Mouse (Mus musculus) forebrain, embryonic 15.5 days (tissue): ENCODE measurements around the gene Col4a5. TPM values are rescaled to one million over a fixed set of nuclear protein-coding genes. Genes with fewer than 3 reads are reported as not detected.

Experiments used
- ATAC-seq: fragments of 200-750 bp; cut with Nextera tagmentation; replicated peaks from 2 replicates; pipeline ENCODE4 v1.8.0; 2017; ENCODE audit warnings: mild to moderate bottlenecking, moderate TSS enrichment, moderate library complexity
- H3K27ac ChIP-seq: fragments of 300-500 bp; sonication (generic); replicated peaks from 2 replicates; pipeline ENCODE4 v1.5.1; 2015; ENCODE audit warnings: mild to moderate bottlenecking, inconsistent platforms
- H3K27me3 ChIP-seq: fragments of 300-500 bp; sonication (generic); 2 replicates; pipeline ENCODE4 v1.6.1; 2015; ENCODE audit warnings: inconsistent platforms
- H3K36me3 ChIP-seq: fragments of 300-500 bp; sonication (generic); 2 replicates; pipeline ENCODE4 v1.6.1; 2015; ENCODE audit warnings: mild to moderate bottlenecking, inconsistent platforms
- H3K4me1 ChIP-seq: fragments of 300-500 bp; sonication (generic); 2 replicates; pipeline ENCODE4 v1.6.1; 2015; ENCODE audit warnings: inconsistent platforms
- H3K4me2 ChIP-seq: fragments of 300-500 bp; sonication (generic); replicated peaks from 2 replicates; pipeline ENCODE4 v1.6.1; 2015; ENCODE audit warnings: mild to moderate bottlenecking, inconsistent platforms
- H3K4me3 ChIP-seq: fragments of 300-500 bp; sonication (generic); 2 replicates; pipeline ENCODE4 v1.5.1; 2015; ENCODE audit warnings: mild to moderate bottlenecking, inconsistent platforms
- H3K9ac ChIP-seq: fragments of 300-500 bp; sonication (generic); replicated peaks from 2 replicates; pipeline ENCODE4 v1.6.1; 2015; ENCODE audit warnings: mild to moderate bottlenecking, inconsistent platforms
- H3K9me3 ChIP-seq: fragments of 300-500 bp; sonication (generic); 2 replicates; pipeline ENCODE4 v1.6.1; 2016; ENCODE audit warnings: inconsistent platforms
- WGBS: fragments of 180-500 bp; shearing (Covaris S2); methylation state at CpG from one replicate; pipeline ENCODE4 v1.1.7; 2015; ENCODE audit warnings: mixed read lengths; 5-methylcytosine and 5-hydroxymethylcytosine counted together
- polyA plus RNA-seq: library from polyadenylated mRNA; unstranded; fragments of >200 nt; fragmentation: Nextera tagmentation; extraction: Ambion mirVana; gene quantifications from 2 replicates; pipeline ENCODE4 v1.2.1, GENCODE M21; 2015

The Col4a5 gene
- polyA plus RNA-seq, 1 experiment from 2014 or later = 5.4 TPM

DNA sequence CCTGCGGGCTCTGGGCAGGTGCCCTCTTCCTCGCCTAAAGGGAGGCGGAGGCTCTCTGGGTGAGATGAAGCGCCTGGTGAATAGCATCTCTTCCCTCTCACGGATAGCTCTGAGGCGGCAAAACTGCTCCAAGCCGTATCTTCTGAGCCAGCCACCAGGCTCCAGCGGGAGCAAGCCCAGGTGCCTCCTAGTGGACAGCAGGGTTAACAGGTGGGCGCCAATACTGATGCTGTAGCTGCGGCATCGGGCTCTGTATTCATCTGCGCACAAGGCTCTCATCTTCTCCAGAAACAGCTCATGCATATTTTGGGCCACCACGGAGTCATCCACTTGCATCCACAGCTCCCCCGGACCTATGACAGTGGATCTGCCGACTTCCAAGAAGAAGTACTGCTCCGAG, 248.8 kb downstream of the Col4a5 start:
- Histone ChIP-seq H3K9ac (0 out of 2 replicates have a peak overlapping the region, but pooled peaks have one; percentile 13), H3K4me1 (peaks cover 27% of the 10 kb centered on the region), H3K9me3 (no peaks in the 10 kb centered on the region), H3K4me3 (peak overlapping the region; percentile 42), H3K27me3 (peaks cover 47% of the 10 kb centered on the region), H3K27ac (no peak overlapping the region), H3K4me2 (peak overlapping the region; percentile 63), H3K36me3 (no peaks in the 10 kb centered on the region)
- 29% methylated on average over 16 of the region's 16 CpGs for WGBS
- no peak for ATAC-seq

GRCm38 (mm10) chrX:141724391-141724891, 249.3 kb downstream of the Col4a5 start:
- H3K27ac ChIP-seq = no peak overlapping the region
- peak overlapping the region; percentile 63 for H3K4me2 ChIP-seq
- ATAC-seq = peak; percentile 49
- H3K9me3 ChIP-seq = no peaks in the 10 kb centered on the region
- peak overlapping the region; percentile 42 for H3K4me3 ChIP-seq
- no peaks in the 10 kb centered on the region for H3K36me3 ChIP-seq
- H3K4me1 ChIP-seq = peaks cover 27% of the 10 kb centered on the region
- WGBS = 20% methylated on average over 52 of the region's 52 CpGs
- peak overlapping the region; percentile 13; the same call in 1 of the 2 replicates for H3K9ac ChIP-seq
- peaks cover 47% of the 10 kb centered on the region for H3K27me3 ChIP-seq

DNA sequence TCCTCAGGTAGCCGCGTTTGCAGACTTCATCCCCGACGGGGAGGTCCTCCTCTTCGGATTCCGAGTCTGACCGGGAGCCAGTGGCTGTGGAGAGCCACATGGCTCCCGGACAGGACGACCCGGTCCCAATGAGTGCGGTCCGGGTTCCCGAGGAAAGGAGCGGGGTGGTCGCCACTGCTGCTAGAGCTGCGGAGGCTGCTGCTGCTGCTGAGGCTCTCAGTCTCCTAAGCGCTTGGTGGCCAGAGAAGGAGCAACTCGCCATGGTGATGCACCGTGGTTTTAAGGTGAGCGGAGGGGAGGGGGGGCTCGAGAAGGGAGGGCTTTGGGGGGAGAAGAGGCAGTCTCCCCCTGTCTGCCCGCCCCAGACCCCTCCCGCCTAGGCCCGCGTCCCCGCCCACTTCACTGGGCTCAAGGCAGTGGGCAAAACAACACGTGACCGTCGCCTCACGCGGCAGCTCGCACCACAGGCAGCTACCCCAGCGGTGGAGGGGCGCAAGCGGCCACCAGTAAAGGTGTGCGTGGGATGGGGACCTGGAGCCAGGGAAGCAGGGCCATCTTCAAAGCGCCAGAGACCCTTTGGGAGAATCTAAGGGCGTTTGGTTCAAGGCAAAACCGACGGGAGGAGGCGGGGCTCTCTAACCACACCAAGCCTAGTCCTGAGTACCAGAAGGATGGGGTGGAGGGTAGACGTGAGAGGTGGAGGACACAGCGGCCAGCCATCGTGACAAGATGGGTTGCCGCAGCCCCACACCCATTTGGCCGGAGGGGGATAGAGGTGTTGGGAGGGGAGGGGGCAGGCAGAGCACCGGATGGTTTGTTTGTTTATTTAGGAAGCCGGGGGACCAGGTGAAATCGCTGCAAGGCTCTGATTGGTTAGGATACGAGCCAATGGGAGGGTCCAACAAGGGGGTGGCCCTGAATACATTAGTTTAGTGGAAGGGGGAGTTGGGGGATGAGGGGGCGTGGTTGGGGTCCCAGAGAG, 250.0 kb downstream of the Col4a5 start, which contains the start of gene Irs4:
Irs4 (minus strand) TSS at position 327 of the 982 bp plus-strand sequence.
- ATAC-seq = peak; percentile 75
- 26% methylated on average over 43 of the region's 51 CpGs for WGBS

DNA sequence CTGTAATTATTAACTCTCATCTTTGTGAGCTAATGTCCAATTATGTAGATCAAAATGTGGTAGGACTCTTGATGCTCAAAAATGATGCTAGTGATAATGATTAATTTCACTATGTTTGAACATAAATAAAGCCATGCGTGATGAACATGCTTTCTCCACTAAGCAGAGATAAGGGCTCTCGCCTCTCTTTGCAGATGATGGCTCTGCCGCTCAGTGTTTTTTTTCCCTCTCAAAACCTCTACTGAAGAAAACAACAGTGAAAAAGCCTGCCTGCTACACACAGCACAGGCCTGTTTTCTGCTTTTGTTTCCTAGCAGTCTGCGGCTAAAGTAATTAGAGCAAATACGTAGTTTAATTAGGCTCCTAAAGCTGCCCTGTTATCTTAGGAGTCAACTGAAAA, 254.4 kb downstream of the Col4a5 start:
- no peak overlapping the region for H3K4me2 ChIP-seq
- H3K4me1 ChIP-seq = peaks cover 10% of the 10 kb centered on the region; the same call in 1 of the 2 replicates
- no peaks in the 10 kb centered on the region for H3K36me3 ChIP-seq
- H3K4me3 ChIP-seq = no peak overlapping the region
- WGBS = 29% methylated on average over 5 of the region's 5 CpGs
- no peak overlapping the region for H3K9ac ChIP-seq
- H3K27ac ChIP-seq = no peak overlapping the region
- no peaks in the 10 kb centered on the region for H3K9me3 ChIP-seq
- H3K27me3 ChIP-seq = peaks cover 12% of the 10 kb centered on the region
- no peak for ATAC-seq

More for the DNA sequence above, 250.0 kb downstream of the Col4a5 start, which contains the start of gene Irs4:
- Histone ChIP-seq H3K36me3 (no peaks in the 10 kb centered on the region), H3K27ac (no peak within 1 kb of the TSS), H3K4me2 (peak within 1 kb of the TSS; percentile 63), H3K27me3 (peaks cover 42% of the 10 kb centered on the region), H3K4me1 (peaks cover 27% of the 10 kb centered on the region), H3K9ac (peak within 1 kb of the TSS; percentile 13; the same call in 1 of the 2 replicates), H3K4me3 (peak within 1 kb of the TSS; percentile 42), H3K9me3 (no peaks in the 10 kb centered on the region)

Other genes starting within 250 kb of the Col4a5 start
- gene Col4a6, start 1.3 kb upstream of the Col4a5 start, polyA plus RNA-seq = 1.5 and 1.6 TPM in 2 replicates
- gene Irs4, start 249.9 kb downstream of the Col4a5 start, polyA plus RNA-seq = 0.83 and 1.2 TPM in 2 replicates